Mouse (Mus musculus): ENCODE results near the gene Xntrpc. TPM values are rescaled to one million over a fixed set of nuclear protein-coding genes. Genes with fewer than 3 reads are reported as not detected.
A peak's percentile ranks its signal among the peaks of the same experiment; 100 is the strongest.
"Not testable (repeated sequence)": the region's sequence is repeated elsewhere in the genome, so short reads cannot be mapped to it uniquely, and the experiment has no call there.

Gene Xntrpc
- polyA plus RNA-seq, 1 experiment from 2014 or later: 0.63 TPM

- 89% methylated on average over 1 of the region's 1 CpGs for whole genome bisulfite sequencing
- Histone ChIP-seq H3K27ac (ENCODE audit: low read depth, low read length) (no peak overlapping the region), H3K4me3 (ENCODE audit: low read length) (no peak overlapping the region), H3K4me2 (ENCODE audit: low read length) (no peak overlapping the region), H3K27me3 (replicated peaks; ENCODE audit: control insufficient read depth, insufficient read depth, low read length) (no peaks in the 10 kb centered on the region), H3K9me3 (ENCODE audit: control insufficient read depth, low read length) (no peaks in the 10 kb centered on the region), H3K36me3 (ENCODE audit: control insufficient read depth, insufficient read depth, low read length) (peaks cover 38% of the 10 kb centered on the region), H3K4me1 (ENCODE audit: control insufficient read depth, insufficient read depth, low read depth, low read length) (no peaks in the 10 kb centered on the region), H3K9ac (ENCODE audit: low read depth, low read length) (no peak overlapping the region)
- no peak for ATAC-seq
Measured at GRCm38 (mm10) chr7:102034904-102035303, 30.6 kb upstream of the Xntrpc start.

GRCm38 (mm10) chr7:102035534-102035933 is 30.0 kb upstream of the Xntrpc start:
- Histone ChIP-seq H3K4me2 (ENCODE audit: low read length) (no peak overlapping the region), H3K9me3 (ENCODE audit: control insufficient read depth, low read length) (no peaks in the 10 kb centered on the region), H3K4me3 (ENCODE audit: low read length) (no peak overlapping the region), H3K9ac (ENCODE audit: low read depth, low read length) (no peak overlapping the region), H3K27ac (ENCODE audit: low read depth, low read length) (no peak overlapping the region), H3K27me3 (replicated peaks; ENCODE audit: control insufficient read depth, insufficient read depth, low read length) (no peaks in the 10 kb centered on the region), H3K36me3 (ENCODE audit: control insufficient read depth, insufficient read depth, low read length) (peaks cover 38% of the 10 kb centered on the region), H3K4me1 (ENCODE audit: control insufficient read depth, insufficient read depth, low read depth, low read length) (no peaks in the 10 kb centered on the region)
- ATAC-seq: no peak
- WGBS: 91% methylated on average over 2 of the region's 2 CpGs

- ATAC-seq: no peak
- Histone ChIP-seq H3K9me3 (ENCODE audit: control insufficient read depth, low read length) (no peaks in the 10 kb centered on the region), H3K4me3 (ENCODE audit: low read length) (no peak overlapping the region), H3K9ac (ENCODE audit: low read depth, low read length) (no peak overlapping the region), H3K4me1 (ENCODE audit: control insufficient read depth, insufficient read depth, low read depth, low read length) (no peaks in the 10 kb centered on the region), H3K27ac (ENCODE audit: low read depth, low read length) (no peak overlapping the region), H3K27me3 (replicated peaks; ENCODE audit: control insufficient read depth, insufficient read depth, low read length) (no peaks in the 10 kb centered on the region), H3K4me2 (ENCODE audit: low read length) (no peak overlapping the region), H3K36me3 (ENCODE audit: control insufficient read depth, insufficient read depth, low read length) (peaks cover 37% of the 10 kb centered on the region)
- 96% methylated on average over 3 of the region's 3 CpGs for WGBS
Measured at GRCm38 (mm10) chr7:102037318-102037717, 28.2 kb upstream of the Xntrpc start.

- ATAC-seq: no peak
- Histone ChIP-seq H3K4me2 (ENCODE audit: low read length) (no peak overlapping the region), H3K9ac (ENCODE audit: low read depth, low read length) (no peak overlapping the region), H3K27ac (ENCODE audit: low read depth, low read length) (no peak overlapping the region), H3K4me3 (ENCODE audit: low read length) (no peak overlapping the region), H3K27me3 (replicated peaks; ENCODE audit: control insufficient read depth, insufficient read depth, low read length) (no peaks in the 10 kb centered on the region), H3K36me3 (ENCODE audit: control insufficient read depth, insufficient read depth, low read length) (peaks cover 17% of the 10 kb centered on the region), H3K9me3 (ENCODE audit: control insufficient read depth, low read length) (no peaks in the 10 kb centered on the region), H3K4me1 (ENCODE audit: control insufficient read depth, insufficient read depth, low read depth, low read length) (no peaks in the 10 kb centered on the region)
- WGBS: 82% methylated on average over 2 of the region's 2 CpGs
Measured at GRCm38 (mm10) chr7:102042314-102042713, 23.2 kb upstream of the Xntrpc start.

GRCm38 (mm10) chr7:102048524-102048923 is 17.0 kb upstream of the Xntrpc start:
- not testable (repeated sequence) for H3K36me3 ChIP-seq (ENCODE audit: control insufficient read depth, insufficient read depth, low read length)

GRCm38 (mm10) chr7:102061353-102061752 is 4.2 kb upstream of the Xntrpc start:
- H3K4me2 ChIP-seq (ENCODE audit: low read length): no peak overlapping the region
- H3K4me3 ChIP-seq (ENCODE audit: low read length): no peak overlapping the region
- H3K9me3 ChIP-seq (ENCODE audit: control insufficient read depth, low read length): no peaks in the 10 kb centered on the region
- peaks cover 21% of the 10 kb centered on the region for H3K4me1 ChIP-seq (ENCODE audit: control insufficient read depth, insufficient read depth, low read depth, low read length)
- H3K27me3 ChIP-seq (replicated peaks; ENCODE audit: control insufficient read depth, insufficient read depth, low read length): no peaks in the 10 kb centered on the region
- peaks cover 6% of the 10 kb centered on the region for H3K36me3 ChIP-seq (ENCODE audit: control insufficient read depth, insufficient read depth, low read length)
- 95% methylated on average over 3 of the region's 3 CpGs for WGBS
- no peak overlapping the region for H3K27ac ChIP-seq (ENCODE audit: low read depth, low read length)
- ATAC-seq: no peak
- H3K9ac ChIP-seq (ENCODE audit: low read depth, low read length): no peak overlapping the region

More at GRCm38 (mm10) chr7:102048524-102048923, 17.0 kb upstream of the Xntrpc start:
- H3K27ac ChIP-seq (ENCODE audit: low read depth, low read length); H3K4me3 ChIP-seq (ENCODE audit: low read length); H3K9ac ChIP-seq (ENCODE audit: low read depth, low read length); H3K27me3 ChIP-seq (replicated peaks; ENCODE audit: control insufficient read depth, insufficient read depth, low read length); H3K4me1 ChIP-seq (ENCODE audit: control insufficient read depth, insufficient read depth, low read depth, low read length); ATAC-seq; H3K4me2 ChIP-seq (ENCODE audit: low read length); H3K9me3 ChIP-seq (ENCODE audit: control insufficient read depth, low read length): not testable (repeated sequence)

- H3K9me3 ChIP-seq (ENCODE audit: control insufficient read depth, low read length): no peaks in the 10 kb centered on the region
- H3K4me2 ChIP-seq (ENCODE audit: low read length): no peak overlapping the region
- H3K27ac ChIP-seq (ENCODE audit: low read depth, low read length): no peak overlapping the region
- no peaks in the 10 kb centered on the region for H3K27me3 ChIP-seq (replicated peaks; ENCODE audit: control insufficient read depth, insufficient read depth, low read length)
- no peak overlapping the region for H3K4me3 ChIP-seq (ENCODE audit: low read length)
- peaks cover 6% of the 10 kb centered on the region for H3K36me3 ChIP-seq (ENCODE audit: control insufficient read depth, insufficient read depth, low read length)
- 96% methylated on average over 1 of the region's 1 CpGs for WGBS
- H3K9ac ChIP-seq (ENCODE audit: low read depth, low read length): no peak overlapping the region
- peaks cover 24% of the 10 kb centered on the region for H3K4me1 ChIP-seq (ENCODE audit: control insufficient read depth, insufficient read depth, low read depth, low read length)
- ATAC-seq: no peak
Measured at GRCm38 (mm10) chr7:102062203-102062602, 3.3 kb upstream of the Xntrpc start.

- no peak overlapping the region for H3K9ac ChIP-seq (ENCODE audit: low read depth, low read length)
- ATAC-seq: no peak
- peaks cover 6% of the 10 kb centered on the region for H3K36me3 ChIP-seq (ENCODE audit: control insufficient read depth, insufficient read depth, low read length)
- H3K4me2 ChIP-seq (ENCODE audit: low read length): peak overlapping the region; percentile 82
- H3K4me3 ChIP-seq (ENCODE audit: low read length): peak overlapping the region; percentile 77
- H3K27me3 ChIP-seq (replicated peaks; ENCODE audit: control insufficient read depth, insufficient read depth, low read length): no peaks in the 10 kb centered on the region
- H3K27ac ChIP-seq (ENCODE audit: low read depth, low read length): no peak overlapping the region
- peaks cover 24% of the 10 kb centered on the region for H3K4me1 ChIP-seq (ENCODE audit: control insufficient read depth, insufficient read depth, low read depth, low read length)
- H3K9me3 ChIP-seq (ENCODE audit: control insufficient read depth, low read length): no peaks in the 10 kb centered on the region
- WGBS: 93% methylated on average over 9 of the region's 9 CpGs
Measured at GRCm38 (mm10) chr7:102063891-102064290, 1.6 kb upstream of the Xntrpc start.

GRCm38 (mm10) chr7:102064655-102065045 is 863 bp upstream of the Xntrpc start:
- ATAC-seq: peak; percentile 51
- H3K4me3 ChIP-seq (ENCODE audit: low read length): peak overlapping the region; percentile 77
- no peaks in the 10 kb centered on the region for H3K9me3 ChIP-seq (ENCODE audit: control insufficient read depth, low read length)
- peaks cover 24% of the 10 kb centered on the region for H3K4me1 ChIP-seq (ENCODE audit: control insufficient read depth, insufficient read depth, low read depth, low read length)
- H3K27ac ChIP-seq (ENCODE audit: low read depth, low read length): peak overlapping the region; percentile 80
- WGBS: under 1% methylated on average over 9 of the region's 9 CpGs
- H3K27me3 ChIP-seq (replicated peaks; ENCODE audit: control insufficient read depth, insufficient read depth, low read length): no peaks in the 10 kb centered on the region
- peak overlapping the region; percentile 82 for H3K4me2 ChIP-seq (ENCODE audit: low read length)
- no peaks in the 10 kb centered on the region; the same call in 1 of the 2 replicates for H3K36me3 ChIP-seq (ENCODE audit: control insufficient read depth, insufficient read depth, low read length)
- peak overlapping the region; percentile 82 for H3K9ac ChIP-seq (ENCODE audit: low read depth, low read length)

- 86% methylated on average over 6 of the region's 6 CpGs for WGBS
- Histone ChIP-seq H3K4me3 (ENCODE audit: low read length) (peak overlapping the region; percentile 77), H3K4me1 (ENCODE audit: control insufficient read depth, insufficient read depth, low read depth, low read length) (peaks cover 24% of the 10 kb centered on the region), H3K9ac (ENCODE audit: low read depth, low read length) (no peak overlapping the region), H3K36me3 (ENCODE audit: control insufficient read depth, insufficient read depth, low read length) (peaks cover 2% of the 10 kb centered on the region), H3K27ac (ENCODE audit: low read depth, low read length) (no peak overlapping the region), H3K4me2 (ENCODE audit: low read length) (peak overlapping the region; percentile 66), H3K9me3 (ENCODE audit: control insufficient read depth, low read length) (no peaks in the 10 kb centered on the region), H3K27me3 (replicated peaks; ENCODE audit: control insufficient read depth, insufficient read depth, low read length) (no peaks in the 10 kb centered on the region)
- no peak for ATAC-seq
Measured at GRCm38 (mm10) chr7:102066363-102066762, 850 bp downstream of the Xntrpc start.
